Mouse (Mus musculus) retina, embryonic 14.5 days (tissue): ENCODE data around the gene Gm17949.
A peak's percentile ranks its signal among the peaks of the same experiment; 100 is the strongest.

Experiments
- DNase-seq: peaks from one replicate; pipeline ENCODE4 v3.0.0-alpha.2; 2015; ENCODE audit warnings: low spot score

The Gm17949 gene

DNA sequence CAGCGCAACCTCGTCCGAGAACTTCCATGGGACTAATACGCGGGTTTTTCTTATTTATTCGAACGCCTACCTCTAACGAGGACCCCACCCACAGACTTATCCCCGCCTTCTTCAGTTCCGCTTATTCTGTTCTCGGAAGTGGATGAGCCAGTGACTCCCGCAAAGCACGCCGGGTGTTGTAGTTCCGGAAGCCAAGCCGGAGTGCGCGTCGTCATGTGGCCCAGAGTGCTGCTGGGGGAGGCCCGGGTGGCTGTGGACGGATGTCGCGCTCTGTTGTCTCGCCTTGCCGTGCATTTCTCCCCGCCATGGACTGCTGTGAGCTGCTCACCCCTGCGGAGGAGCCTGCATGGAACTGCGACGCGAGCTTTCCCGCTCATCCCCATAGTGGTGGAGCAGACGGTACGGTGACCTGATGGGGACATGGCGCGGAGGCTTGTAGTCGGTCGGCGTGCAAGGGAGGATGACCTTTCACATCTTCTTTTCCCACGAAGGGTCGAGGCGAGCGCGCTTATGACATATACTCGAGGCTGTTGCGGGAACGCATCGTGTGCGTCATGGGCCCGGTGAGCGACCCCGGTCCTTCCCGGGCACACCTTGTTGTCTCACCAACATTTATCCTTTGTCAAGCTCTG lies 21.0 kb upstream of the Gm17949 start, which contains the start of gene Clpp:
TSS of gene Clpp (plus strand) at position 191 of the 632 bp plus-strand sequence.
- DNase-seq, result peak; percentile 94

GRCm38 (mm10) chr17:56990966-56991365 lies 20.3 kb upstream of the Gm17949 start:
- DNase-seq, result no peak

DNA sequence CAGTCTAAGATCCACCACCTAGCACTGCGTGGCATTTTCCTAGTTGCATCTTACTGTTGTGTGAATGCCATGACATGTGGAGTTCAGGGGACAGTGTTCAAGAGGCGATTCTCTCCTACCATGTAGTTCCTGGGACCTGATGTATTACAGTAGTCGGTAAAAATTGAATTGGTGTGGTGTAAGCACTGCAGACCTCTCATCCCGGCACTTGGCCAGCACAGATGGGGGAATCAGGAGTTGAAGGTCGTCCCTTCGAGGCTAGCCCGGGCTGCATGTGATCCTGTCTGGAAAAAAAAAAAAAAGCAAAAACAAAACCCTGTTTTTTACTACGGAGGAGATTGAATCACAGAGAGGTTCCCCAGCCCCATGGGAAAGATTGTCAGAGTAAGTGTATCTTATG lies 16.2 kb upstream of the Gm17949 start:
- no peak for DNase-seq

DNA sequence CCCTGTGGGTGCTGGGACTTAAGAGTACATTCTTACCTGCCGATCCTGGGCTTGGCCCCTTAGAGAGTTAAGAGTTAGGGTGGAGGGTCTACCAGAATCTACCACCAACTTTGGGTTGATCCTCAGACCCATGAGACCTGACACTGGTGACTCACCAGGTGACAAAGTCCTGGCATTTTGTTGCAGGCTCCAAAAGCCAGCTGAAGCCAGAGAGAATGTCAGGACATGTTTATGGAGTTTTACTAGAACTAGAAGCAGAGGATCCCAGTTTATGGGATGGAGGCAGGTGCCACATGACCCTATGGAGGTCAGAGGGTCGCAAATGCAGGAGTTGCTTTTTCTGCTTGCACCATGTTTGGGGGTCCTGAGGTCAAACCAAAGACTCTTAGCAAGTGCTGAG lies 14.8 kb upstream of the Gm17949 start:
- no peak for DNase-seq

DNA sequence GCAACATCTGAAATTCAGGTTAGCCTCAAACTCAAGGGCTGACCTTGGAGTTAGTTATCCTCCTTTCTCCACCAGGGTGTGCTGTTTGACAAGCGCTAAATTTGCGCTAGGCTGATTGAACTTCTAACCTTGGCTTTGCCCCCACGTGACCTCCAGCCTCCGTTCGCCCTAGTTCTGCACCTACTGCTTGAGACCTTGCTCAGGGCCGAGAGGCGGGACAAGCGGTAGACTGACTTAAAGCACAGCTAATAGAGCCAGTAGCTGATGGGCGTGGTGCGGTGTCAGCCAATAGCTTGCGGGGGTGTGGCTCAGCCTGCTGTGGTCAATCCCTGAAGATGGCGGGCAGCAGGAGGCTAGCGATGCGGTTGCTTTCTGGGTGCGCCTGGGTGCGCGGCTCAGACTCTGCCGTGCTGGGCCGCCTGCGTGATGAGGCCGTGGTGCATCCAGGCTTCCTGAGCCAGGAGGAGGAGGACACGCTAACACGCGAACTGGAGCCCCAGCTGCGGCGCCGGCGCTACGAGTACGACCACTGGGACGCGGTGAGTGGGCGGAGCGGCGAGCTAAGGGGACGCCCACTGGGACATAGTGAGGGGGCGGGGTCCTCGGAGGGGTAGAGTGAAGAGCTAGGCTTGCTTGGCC lies 14.1 kb upstream of the Gm17949 start, which contains the start of gene Alkbh7:
TSS of gene Alkbh7 (plus strand) at position 311 of the 639 bp plus-strand sequence.
- DNase-seq, result peak; percentile 98

GRCm38 (mm10) chr17:56999414-56999813 lies 11.9 kb upstream of the Gm17949 start:
- DNase-seq, result no peak

DNA sequence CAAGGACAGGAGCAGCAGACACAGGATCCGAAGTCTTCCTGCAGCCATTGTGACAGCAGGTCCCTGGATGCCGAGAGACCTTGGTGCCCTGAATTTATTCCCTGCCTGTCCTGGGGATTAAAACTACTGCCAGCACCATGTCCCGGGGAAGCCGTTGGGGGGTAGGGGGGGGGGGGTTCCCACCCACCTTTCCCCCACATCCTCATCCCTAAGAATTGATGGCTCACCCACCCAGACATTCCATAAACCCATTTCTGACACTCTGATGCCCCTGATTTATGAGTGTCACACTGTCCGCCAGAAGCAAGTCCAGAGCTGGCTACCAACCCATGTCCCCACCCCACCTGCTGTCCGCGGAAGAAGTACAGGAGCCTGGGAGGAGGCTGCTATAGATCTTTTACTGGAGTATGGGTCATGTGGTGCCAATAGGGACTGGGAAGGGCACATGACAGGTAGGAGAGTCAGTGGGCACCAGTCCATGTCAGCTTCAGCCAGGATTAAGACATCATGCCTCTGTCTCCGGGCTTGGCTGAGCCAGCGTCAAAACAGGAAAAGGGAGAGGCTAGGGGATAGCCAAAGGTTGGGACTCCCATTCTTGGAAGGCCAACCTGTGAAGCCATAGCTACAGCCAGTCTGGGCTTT lies 11.2 kb upstream of the Gm17949 start, which contains the start of gene Pspn:
TSS of gene Pspn (minus strand) at position 51 of the 642 bp plus-strand sequence.
- DNase-seq, result no peak

DNA sequence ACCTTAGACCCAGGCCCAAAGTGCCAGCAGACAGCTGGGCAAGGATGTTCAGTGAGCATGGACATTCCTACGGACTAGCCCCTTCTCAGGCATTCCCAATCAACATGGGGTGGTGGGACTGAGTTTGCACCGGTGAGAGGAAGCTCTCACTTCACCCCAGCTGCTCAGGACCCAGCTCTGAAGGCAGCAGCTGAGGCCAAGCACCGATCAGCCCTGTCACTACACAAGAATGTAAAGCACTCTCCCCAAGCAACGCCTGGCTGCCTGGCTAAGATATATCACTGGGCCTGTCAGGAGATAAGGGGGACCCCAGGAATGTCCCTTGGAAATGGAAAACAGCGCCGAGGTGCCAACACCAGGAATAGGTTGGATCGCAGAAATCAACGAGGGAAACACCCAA lies 10.0 kb upstream of the Gm17949 start:
- DNase-seq, result no peak

- DNase-seq, result no peak
Observed at GRCm38 (mm10) chr17:57003994-57004393, 7.3 kb upstream of the Gm17949 start.

- DNase-seq, result peak; percentile 48
Observed at GRCm38 (mm10) chr17:57007137-57007905, 3.9 kb upstream of the Gm17949 start.

DNA sequence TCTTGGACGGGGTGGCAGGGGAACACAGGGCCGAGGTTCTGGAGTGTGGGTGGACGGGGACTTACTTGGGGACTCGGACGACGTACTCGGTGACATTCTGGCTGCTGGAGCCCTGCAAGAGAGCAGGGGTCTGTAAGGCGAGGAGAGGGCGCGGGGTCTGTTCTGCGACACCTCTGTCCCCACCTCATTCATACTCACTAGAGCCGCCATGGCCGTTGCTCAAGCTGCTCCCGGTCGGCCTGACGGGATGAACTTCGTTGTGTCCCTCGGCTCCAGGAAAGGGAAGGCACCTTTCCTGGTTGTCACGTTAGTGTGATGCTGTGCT lies 396 bp upstream of the Gm17949 start:
- no peak for DNase-seq

DNA sequence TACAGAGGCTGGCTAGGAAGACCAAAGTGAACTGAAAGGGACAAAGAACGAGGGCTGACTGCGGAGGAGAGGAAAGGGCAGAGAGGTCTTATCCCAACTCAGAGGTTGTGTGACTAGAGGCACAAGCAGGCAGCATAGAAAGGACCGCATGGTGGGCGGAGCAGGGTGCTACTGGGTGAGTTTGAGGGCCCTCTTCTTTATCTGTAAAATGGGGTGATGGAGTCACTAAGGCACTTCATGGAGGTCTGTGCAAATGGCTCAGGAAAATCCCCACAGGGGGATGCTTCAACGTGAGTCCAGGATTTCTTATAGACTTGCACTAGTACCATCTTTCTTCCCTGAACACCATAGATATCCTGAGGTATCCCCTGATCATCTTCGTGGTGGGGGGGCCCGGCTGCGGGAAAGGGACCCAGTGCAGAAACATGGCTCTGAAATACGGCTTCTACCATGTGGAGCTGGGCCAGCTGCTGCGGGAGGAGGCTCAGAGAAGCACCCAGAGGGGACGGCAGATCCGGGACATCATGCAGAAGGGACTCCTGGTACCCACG lies 1.1 kb downstream of the Gm17949 start:
- DNase-seq, result no peak

DNA sequence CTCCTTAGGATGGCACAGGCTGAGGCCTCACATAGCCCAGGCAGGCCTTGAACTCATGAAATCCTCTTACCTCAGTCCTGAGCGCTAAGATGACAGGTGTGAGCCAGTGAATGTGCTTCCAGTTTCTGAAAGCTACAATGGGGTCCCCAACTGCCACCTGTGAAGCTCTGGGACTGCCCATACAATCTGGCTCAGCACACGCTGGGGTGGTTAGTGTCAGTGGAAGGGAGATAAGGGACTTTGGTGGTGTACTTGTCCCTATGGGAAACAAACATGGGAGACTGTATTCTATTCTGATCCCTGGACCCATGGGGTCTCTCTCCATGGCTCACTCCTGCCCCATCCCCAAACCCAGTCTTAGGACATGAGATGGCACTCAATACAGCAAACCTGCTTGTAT lies 8.4 kb downstream of the Gm17949 start:
- DNase-seq, result no peak

DNA sequence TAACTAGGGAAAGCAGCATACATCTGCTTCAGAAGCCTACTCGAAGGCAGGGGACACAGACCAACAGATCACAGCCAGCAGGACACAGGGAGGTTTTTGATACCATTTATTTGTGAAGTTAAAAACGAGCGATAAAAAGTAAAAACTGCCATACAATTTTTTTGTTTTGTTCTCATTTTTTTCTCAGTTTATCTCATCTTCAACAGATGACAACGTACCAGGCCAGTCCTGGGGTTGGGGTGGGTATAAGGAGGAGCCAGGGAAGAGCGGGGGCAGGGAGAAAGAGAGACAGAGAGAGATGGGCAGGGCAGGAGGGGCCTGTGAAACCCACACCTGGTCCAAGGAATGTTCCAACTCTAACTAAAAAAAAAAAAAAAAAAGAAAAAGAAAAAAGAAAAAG lies 9.7 kb downstream of the Gm17949 start:
- DNase-seq, result no peak

DNA sequence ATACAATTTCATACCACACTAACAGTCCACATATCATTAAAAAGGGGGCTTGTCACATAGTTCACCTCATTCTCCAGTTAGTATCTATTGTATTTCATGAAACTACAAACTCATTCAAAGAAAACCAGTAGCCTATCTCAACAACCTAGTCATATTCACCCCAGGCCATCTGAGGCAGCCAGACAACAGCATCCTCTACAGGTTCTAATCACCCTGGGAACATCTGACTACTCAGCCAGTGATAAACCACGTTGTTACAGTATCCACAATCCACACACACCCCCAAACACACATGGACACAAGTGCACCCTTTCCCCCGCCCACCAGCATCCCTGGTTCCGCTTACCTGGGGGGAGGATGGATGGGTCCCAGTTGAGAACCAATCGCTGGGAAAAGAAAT lies 16.2 kb downstream of the Gm17949 start:
- DNase-seq, result no peak

DNA sequence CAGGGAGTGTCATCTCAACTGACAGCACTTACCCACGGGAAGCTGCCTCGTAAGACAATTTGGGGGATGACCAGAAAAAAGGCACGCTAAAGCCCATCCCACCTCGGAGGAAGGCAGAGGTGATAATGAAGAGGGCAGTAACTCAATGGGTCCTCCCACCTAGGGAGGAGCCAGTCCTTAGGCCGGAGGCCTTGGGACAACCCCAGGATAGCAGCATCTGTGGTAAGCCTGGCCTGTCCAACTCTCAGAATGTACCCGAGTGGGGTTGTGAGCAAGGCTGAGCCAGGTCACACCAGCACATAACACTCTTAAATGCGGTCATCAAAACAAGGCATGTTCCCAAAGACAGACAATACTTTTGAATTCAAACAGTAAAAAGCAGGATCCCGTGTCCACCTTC lies 18.4 kb downstream of the Gm17949 start:
- no peak for DNase-seq

DNA sequence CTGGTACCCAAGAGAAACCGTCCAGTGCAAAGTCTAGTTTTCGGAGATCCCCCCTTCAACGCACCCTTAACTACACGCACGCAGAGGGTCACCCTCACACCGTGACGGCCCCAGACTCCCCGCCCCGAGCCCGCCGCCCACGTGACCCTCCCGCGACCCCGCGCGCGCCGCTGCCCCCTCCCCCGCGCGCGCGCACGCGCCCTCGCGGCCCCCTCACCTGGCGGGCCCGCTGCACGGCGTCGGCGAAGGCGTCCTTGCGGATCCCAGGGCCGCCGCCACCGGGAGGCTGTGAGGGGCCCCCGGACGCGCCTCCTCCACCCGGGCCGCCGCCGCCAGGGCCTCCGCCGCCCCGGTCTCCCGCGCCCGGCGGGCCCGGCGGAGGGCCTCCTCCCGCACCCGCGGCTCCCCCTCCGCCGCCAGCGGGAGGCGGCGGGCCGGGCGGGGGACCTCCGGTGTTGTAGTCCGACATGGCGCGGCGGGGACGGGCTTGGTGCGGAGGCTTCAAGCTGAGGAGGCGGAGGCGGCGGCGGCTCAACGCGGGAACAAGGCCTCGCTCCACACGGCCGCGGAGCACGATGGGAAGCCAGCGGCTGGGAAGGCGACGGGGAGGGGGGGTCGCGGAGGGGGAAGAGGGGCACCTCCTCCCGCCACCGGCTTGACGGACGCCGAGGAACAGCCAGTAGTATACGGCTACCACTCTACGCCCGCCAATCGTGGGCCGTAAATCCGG lies 19.8 kb downstream of the Gm17949 start, which contains the start of gene Khsrp:
TSS of gene Khsrp (minus strand) at position 592 of the 730 bp plus-strand sequence.
- peak; percentile 54 for DNase-seq

DNA sequence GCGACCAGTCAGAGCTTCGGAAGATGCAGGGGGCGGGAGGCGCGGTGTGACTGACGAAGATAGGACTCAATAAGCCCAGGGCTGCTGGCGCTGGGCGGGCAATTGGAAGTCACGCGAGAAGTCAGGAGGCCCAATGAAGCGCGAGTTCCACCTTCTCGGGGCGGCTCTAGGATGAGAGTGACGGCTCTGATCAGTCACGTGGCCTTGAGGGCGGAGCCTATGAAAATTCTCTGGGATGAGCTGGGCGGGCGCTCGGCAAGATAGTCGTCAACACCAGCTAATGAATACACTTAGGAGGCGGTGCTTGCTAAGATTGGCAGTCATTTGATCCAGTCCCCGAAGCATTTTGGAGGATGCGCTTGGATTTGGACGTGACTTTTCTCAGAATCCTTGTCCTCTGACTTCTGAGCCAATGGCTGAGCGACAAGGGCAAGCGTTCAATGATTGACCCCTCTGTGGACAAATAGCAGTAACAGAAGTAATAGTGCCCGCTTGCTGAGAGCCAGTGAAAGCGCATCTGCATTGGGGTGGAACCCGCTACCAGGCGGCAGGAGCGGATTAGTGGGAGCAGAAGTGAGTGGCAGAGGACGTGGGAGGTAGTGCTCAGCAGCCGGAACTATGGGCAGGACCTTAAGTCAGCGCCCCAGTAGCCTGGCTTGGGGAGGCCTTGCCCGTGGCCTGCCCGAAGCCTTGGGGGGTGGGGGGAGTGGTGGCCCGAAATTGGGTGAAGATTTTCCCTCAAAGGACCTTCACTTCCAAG lies 20.6 kb downstream of the Gm17949 start:
- DNase-seq, result peak; percentile 100

GRCm38 (mm10) chr17:57032854-57033253 lies 21.6 kb downstream of the Gm17949 start:
- DNase-seq, result no peak

DNA sequence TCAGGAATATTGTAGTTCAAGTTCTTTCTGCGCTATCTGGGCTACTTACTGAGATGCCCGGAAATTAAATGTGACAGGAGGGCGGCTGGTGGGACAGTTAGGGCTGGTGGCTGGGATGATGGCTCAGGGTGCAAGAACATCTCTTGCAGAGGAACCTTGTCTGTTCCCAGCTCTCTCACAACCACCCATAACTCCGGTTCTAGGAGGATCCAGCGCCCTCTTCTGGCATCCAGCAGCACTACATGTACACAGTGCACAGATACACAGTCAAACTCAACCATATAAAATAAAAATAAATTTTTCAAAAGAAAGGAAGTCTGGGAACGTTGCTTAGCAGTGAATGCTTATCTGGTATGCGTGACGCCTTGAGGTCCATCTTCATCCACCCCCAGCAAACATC lies 27.7 kb downstream of the Gm17949 start:
- DNase-seq, result no peak

- no peak for DNase-seq
Observed at GRCm38 (mm10) chr17:57041554-57041953, 30.3 kb downstream of the Gm17949 start, which contains the start of gene Slc25a41. Slc25a41 (minus strand) TSS chr17:57041654.
